8 mouse cellular contexts compared by ENCODE assay signal in genomic region chr19:5687738-5688137, GRCm38 (mm10). TPM values are rescaled to one million over a fixed set of nuclear protein-coding genes. Genes with fewer than 3 reads are reported as not detected.
DNase-seq lines count a peak whose midpoint lies in the region; ATAC-seq and TF ChIP-seq lines count a peak whose summit lies in the region.

No protein-coding gene starts in this region.

- WGBS in lung, adult 2 months: 21% methylated on average over 9 of the region's 9 CpGs
- WGBS in embryonic facial prominence, embryonic 13.5 days: 13% methylated on average over 9 of the region's 9 CpGs
- 16% methylated on average over 9 of the region's 9 CpGs for WGBS in intestine, embryonic 15.5 days
- WGBS in neural tube, embryonic 13.5 days: 17% methylated on average over 9 of the region's 9 CpGs

- H3K27me3 ChIP-seq in embryonic facial prominence, embryonic 13.5 days: no peaks in the 10 kb centered on the region
- no peaks in the 10 kb centered on the region for H3K27me3 ChIP-seq in intestine, embryonic 15.5 days (replicated peaks)
- H3K27me3 ChIP-seq in neural tube, embryonic 13.5 days: no peaks in the 10 kb centered on the region

- H3K4me2 ChIP-seq in embryonic facial prominence, embryonic 13.5 days: peak overlapping the region; percentile 100
- H3K4me2 ChIP-seq in intestine, embryonic 15.5 days (replicated peaks): peak overlapping the region; percentile 96
- H3K4me2 ChIP-seq in neural tube, embryonic 13.5 days: peak overlapping the region; percentile 93

- no peak for ATAC-seq in embryonic facial prominence, embryonic 13.5 days (ENCODE audit: insufficient number of reproducible peaks, insufficient read depth, low FRiP score, low TSS enrichment, low read depth)
- ATAC-seq in intestine, embryonic 15.5 days: no peak
- no peak for ATAC-seq in neural tube, embryonic 13.5 days (ENCODE audit: low read depth)
- ATAC-seq in monocyte, adult 5-6 weeks (replicated peaks; ENCODE audit: insufficient number of reproducible peaks, low FRiP score, low TSS enrichment, poor library complexity, severe bottlenecking): no peak
- no peak for ATAC-seq in cerebellum, adult (ENCODE audit: insufficient number of reproducible peaks, low FRiP score, low TSS enrichment)

- no peak for DNase-seq in lung, adult 2 months
- DNase-seq in lung, postnatal 4 days: no peak
- DNase-seq in left cerebral cortex, postnatal 25 days (ENCODE audit: low spot score in 2 of 2): no peak

- H3K9me3 ChIP-seq in embryonic facial prominence, embryonic 13.5 days: no peaks in the 10 kb centered on the region
- no peaks in the 10 kb centered on the region for H3K9me3 ChIP-seq in intestine, embryonic 15.5 days
- no peaks in the 10 kb centered on the region for H3K9me3 ChIP-seq in neural tube, embryonic 13.5 days

- peaks cover 11% of the 10 kb centered on the region; the same call in 1 of the 2 replicates for H3K4me1 ChIP-seq in lung, adult 2 months (ENCODE audit: control insufficient read depth, insufficient read depth, low read length)
- H3K4me1 ChIP-seq in embryonic facial prominence, embryonic 13.5 days: peaks cover 39% of the 10 kb centered on the region
- peaks cover 39% of the 10 kb centered on the region for H3K4me1 ChIP-seq in intestine, embryonic 15.5 days (replicated peaks)
- H3K4me1 ChIP-seq in neural tube, embryonic 13.5 days (replicated peaks): peaks cover 47% of the 10 kb centered on the region

- TF ChIP-seq POLR2A in lung, adult 2 months (IDR thresholded peaks at IDR 0.05; ENCODE audit: borderline replicate concordance, extremely low read depth, low read depth, low read length): no peak

- intact Hi-C loops in left cerebral cortex, postnatal 25 days (cut with DNase I): loop anchor here (2.0 kb wide), 2 partner anchors 41 to 51 kb away; partner anchors contain the start of genes Fam89b and Rela

- peaks cover 59% of the 10 kb centered on the region for H3K36me3 ChIP-seq in embryonic facial prominence, embryonic 13.5 days
- peaks cover 35% of the 10 kb centered on the region for H3K36me3 ChIP-seq in intestine, embryonic 15.5 days
- H3K36me3 ChIP-seq in neural tube, embryonic 13.5 days: peaks cover 56% of the 10 kb centered on the region

- H3K27ac ChIP-seq in embryonic facial prominence, embryonic 13.5 days: peak overlapping the region; percentile 94
- peak overlapping the region; percentile 96 for H3K27ac ChIP-seq in intestine, embryonic 15.5 days
- peak overlapping the region; percentile 90 for H3K27ac ChIP-seq in neural tube, embryonic 13.5 days (replicated peaks)

- TF ChIP-seq CTCF in lung, adult 2 months (IDR thresholded peaks at IDR 0.05; ENCODE audit: insufficient read depth, low read length): no peak

- peak overlapping the region; percentile 97 for H3K4me3 ChIP-seq in lung, adult 2 months (replicated peaks; ENCODE audit: extremely low read depth, low read depth, low read length)
- H3K4me3 ChIP-seq in embryonic facial prominence, embryonic 13.5 days: peak overlapping the region; percentile 97
- peak overlapping the region; percentile 87 for H3K4me3 ChIP-seq in intestine, embryonic 15.5 days (replicated peaks)
- peak overlapping the region; percentile 76 for H3K4me3 ChIP-seq in neural tube, embryonic 13.5 days

- peak overlapping the region; percentile 88 for H3K9ac ChIP-seq in embryonic facial prominence, embryonic 13.5 days
- peak overlapping the region; percentile 85 for H3K9ac ChIP-seq in intestine, embryonic 15.5 days
- peak overlapping the region; percentile 87 for H3K9ac ChIP-seq in neural tube, embryonic 13.5 days

RNA-seq across cellular contexts. Expression of gene Map3k11, which starts 0.8 kb away (rescaled TPM):
- polyA plus RNA-seq in lung, adult 2 months (2012; rRNA removed): 141 and 162 TPM in 2 replicates
- 19.2 and 20.5 TPM in 2 replicates for polyA plus RNA-seq in embryonic facial prominence, embryonic 13.5 days (2015; fragmentation: Nextera tagmentation; extraction: Ambion mirVana)
- 33.7 and 36.3 TPM in 2 replicates for polyA plus RNA-seq in intestine, embryonic 15.5 days (2015; fragmentation: Nextera tagmentation; extraction: Ambion mirVana)
- polyA plus RNA-seq in neural tube, embryonic 13.5 days (2015; fragmentation: Nextera tagmentation; extraction: Ambion mirVana): 17.4 and 18.0 TPM in 2 replicates
- total RNA-seq in left cerebral cortex, postnatal 25 days (2021): 10 to 100 TPM; 16.1 to 17.2 TPM
- 41.8 to 57.5 TPM (median 46.8 TPM) in 3 replicates for total RNA-seq in monocyte, adult 5-6 weeks (2017)

RNA-seq across cellular contexts. Expression of gene Pcnx3, which starts 1.0 kb away (rescaled TPM):
- polyA plus RNA-seq in lung, adult 2 months (2012; rRNA removed): 156 and 166 TPM in 2 replicates
- polyA plus RNA-seq in embryonic facial prominence, embryonic 13.5 days (2015; fragmentation: Nextera tagmentation; extraction: Ambion mirVana): 25.6 and 26.5 TPM in 2 replicates
- 16.3 and 16.8 TPM in 2 replicates for polyA plus RNA-seq in intestine, embryonic 15.5 days (2015; fragmentation: Nextera tagmentation; extraction: Ambion mirVana)
- 23.0 TPM in 2 replicates for polyA plus RNA-seq in neural tube, embryonic 13.5 days (2015; fragmentation: Nextera tagmentation; extraction: Ambion mirVana)
- 10 to 100 TPM; 63.6 to 67.9 TPM for total RNA-seq in left cerebral cortex, postnatal 25 days (2021)
- 13.3 to 41.9 TPM (median 22.3 TPM) in 3 replicates for total RNA-seq in monocyte, adult 5-6 weeks (2017)

RNA-seq across cellular contexts. Expression of gene Kcnk7, which starts 16.4 kb away (rescaled TPM):
- polyA plus RNA-seq in lung, adult 2 months (2012; rRNA removed): 2.0 and 4.6 TPM in 2 replicates
- polyA plus RNA-seq in embryonic facial prominence, embryonic 13.5 days (2015; fragmentation: Nextera tagmentation; extraction: Ambion mirVana): 0.52 and 0.59 TPM in 2 replicates
- 0.29 and 0.43 TPM in 2 replicates for polyA plus RNA-seq in intestine, embryonic 15.5 days (2015; fragmentation: Nextera tagmentation; extraction: Ambion mirVana)
- not detected in 2 replicates for polyA plus RNA-seq in neural tube, embryonic 13.5 days (2015; fragmentation: Nextera tagmentation; extraction: Ambion mirVana)
- not detected for total RNA-seq in left cerebral cortex, postnatal 25 days (2021)
- 1.3 TPM in 2 of 3 replicates, not detected in the other for total RNA-seq in monocyte, adult 5-6 weeks (2017)

RNA-seq across cellular contexts. Expression of gene Sipa1, which starts 24.2 kb away (rescaled TPM):
- polyA plus RNA-seq in lung, adult 2 months (2012; rRNA removed): 163 and 214 TPM in 2 replicates
- polyA plus RNA-seq in embryonic facial prominence, embryonic 13.5 days (2015; fragmentation: Nextera tagmentation; extraction: Ambion mirVana): 24.1 and 24.6 TPM in 2 replicates
- 21.5 and 23.8 TPM in 2 replicates for polyA plus RNA-seq in intestine, embryonic 15.5 days (2015; fragmentation: Nextera tagmentation; extraction: Ambion mirVana)
- polyA plus RNA-seq in neural tube, embryonic 13.5 days (2015; fragmentation: Nextera tagmentation; extraction: Ambion mirVana): 19.1 and 19.8 TPM in 2 replicates
- 10 to 100 TPM; 14.5 to 18.7 TPM for total RNA-seq in left cerebral cortex, postnatal 25 days (2021)
- total RNA-seq in monocyte, adult 5-6 weeks (2017): 83.5 to 149 TPM (median 83.8 TPM) in 3 replicates

RNA-seq across cellular contexts. Expression of gene Ehbp1l1, which starts 38.4 kb away (rescaled TPM):
- polyA plus RNA-seq in lung, adult 2 months (2012; rRNA removed): 64.4 and 73.8 TPM in 2 replicates
- polyA plus RNA-seq in embryonic facial prominence, embryonic 13.5 days (2015; fragmentation: Nextera tagmentation; extraction: Ambion mirVana): 9.9 and 14.0 TPM in 2 replicates
- polyA plus RNA-seq in intestine, embryonic 15.5 days (2015; fragmentation: Nextera tagmentation; extraction: Ambion mirVana): 38.6 and 40.1 TPM in 2 replicates
- polyA plus RNA-seq in neural tube, embryonic 13.5 days (2015; fragmentation: Nextera tagmentation; extraction: Ambion mirVana): 8.3 and 9.6 TPM in 2 replicates
- total RNA-seq in left cerebral cortex, postnatal 25 days (2021): 10 to 100 TPM; 24.6 to 27.3 TPM
- total RNA-seq in monocyte, adult 5-6 weeks (2017): 141 to 192 TPM (median 174 TPM) in 3 replicates
